Mouse (Mus musculus) 3T3-L1 (cell line): ENCODE measurements around the gene Prss41.
"Not testable (repeated sequence)": the region's sequence is repeated elsewhere in the genome, so short reads cannot be mapped to it uniquely, and the experiment has no call there.

Source experiments
- DNase-seq: peaks from one replicate; pipeline ENCODE4 v3.0.0-alpha.2; 2015; ENCODE audit warnings: low read depth, low spot score

Gene Prss41

DNA sequence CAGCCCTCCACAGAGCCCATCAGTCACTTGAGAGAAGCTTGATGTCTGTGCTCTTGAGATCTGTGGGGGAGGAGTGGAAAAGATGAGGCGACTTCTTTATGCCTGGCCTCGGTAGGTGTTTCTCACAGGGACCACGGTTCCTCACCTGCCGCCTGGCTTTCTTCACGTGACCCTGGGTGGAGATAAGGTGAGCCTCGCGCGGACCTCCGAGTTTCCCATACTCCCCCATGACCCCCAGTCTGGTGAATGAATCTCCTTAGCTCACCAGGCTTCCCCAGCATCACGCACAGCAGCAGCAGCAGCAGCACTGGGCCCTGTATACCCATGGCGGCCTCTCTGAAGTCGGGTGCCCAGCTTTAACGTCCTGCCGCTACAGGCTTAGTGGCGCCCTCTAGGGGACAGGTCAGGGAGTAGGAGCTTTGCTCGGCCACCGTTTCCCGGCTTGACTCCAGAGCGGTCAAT is at the start of gene Prss41, which contains the start of gene Prss32:
Prss41 (minus strand) TSS at position 361 of the 462 bp plus-strand sequence.
Prss32 (plus strand) TSS at position 44 of the 462 bp plus-strand sequence.
- DNase-seq: no peak

DNA sequence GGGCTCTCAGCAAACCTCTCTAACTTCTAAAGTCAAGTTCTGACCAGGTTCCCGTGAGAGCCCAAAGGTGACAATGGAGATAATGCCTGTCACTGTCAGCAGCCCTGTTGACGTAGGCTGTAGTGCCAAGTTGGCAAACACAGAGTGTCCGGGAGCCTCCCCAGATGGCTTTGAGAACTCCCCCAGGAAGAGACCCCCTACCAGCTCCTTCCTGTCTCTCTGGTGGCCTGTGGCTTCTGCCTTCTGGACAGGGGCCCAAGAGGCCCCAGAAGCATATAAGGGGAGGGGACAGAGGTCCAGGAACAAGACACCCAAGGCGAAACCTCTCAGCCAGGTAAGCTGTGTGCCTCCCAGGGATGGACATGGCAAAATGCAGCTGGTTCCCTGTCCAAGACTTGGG is 36.6 kb upstream of the Prss41 start, which contains the start of the genes Dcpp1 and Dcpp2:
Dcpp1 (plus strand) TSS at position 301 of the 400 bp plus-strand sequence.
Dcpp2 (plus strand) TSS at position 305 of the 400 bp plus-strand sequence.
- not testable (repeated sequence) for DNase-seq

DNA sequence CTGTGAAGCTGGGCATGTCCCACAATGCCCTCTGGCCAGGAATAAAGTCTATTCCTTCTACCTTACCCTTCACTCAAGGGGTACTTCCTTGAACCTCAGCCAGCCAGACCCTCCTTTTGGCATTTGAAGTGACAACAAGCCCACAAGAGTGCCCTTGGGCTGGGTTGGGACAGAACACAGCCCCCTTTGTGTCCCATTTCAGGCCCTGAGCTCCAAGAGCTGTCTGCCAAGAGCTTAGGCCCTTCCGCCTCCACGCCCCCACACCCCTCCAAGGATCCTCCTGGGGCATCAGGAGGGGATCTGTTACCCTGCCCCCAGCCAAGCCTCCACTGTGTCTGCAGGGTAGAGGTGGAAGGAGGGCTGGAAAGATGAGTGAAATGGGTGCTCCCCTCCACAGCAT is 33.2 kb upstream of the Prss41 start:
- no peak for DNase-seq

GRCm38 (mm10) chr17:23876741-23877140 is 32.8 kb upstream of the Prss41 start:
- DNase-seq: no peak

GRCm38 (mm10) chr17:23873884-23874856 is 30.2 kb upstream of the Prss41 start:
- DNase-seq: peak; percentile 86

GRCm38 (mm10) chr17:23868513-23868912 is 24.5 kb upstream of the Prss41 start:
- DNase-seq: no peak

DNA sequence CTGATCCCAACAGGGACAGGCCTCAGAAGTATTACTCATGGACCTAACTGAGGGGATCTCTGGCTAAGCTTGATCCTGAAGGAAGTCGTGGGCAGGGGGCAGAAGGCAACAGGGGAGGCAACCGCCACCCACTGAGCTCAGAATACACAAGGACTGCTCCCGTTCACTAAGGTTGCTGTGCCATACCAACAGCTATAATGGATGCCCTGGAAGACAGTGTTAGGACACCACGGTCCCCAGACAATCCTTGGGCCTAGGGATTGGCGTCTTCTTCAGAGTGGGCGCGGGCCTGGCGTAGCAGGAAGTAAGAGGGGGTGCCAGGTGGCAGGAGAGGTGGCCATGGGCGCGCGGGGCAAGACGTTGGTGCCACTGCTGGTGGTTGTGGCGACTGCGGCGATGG is 23.8 kb upstream of the Prss41 start, which contains the start of gene Prss21:
Prss21 (plus strand) TSS at position 301 of the 400 bp plus-strand sequence.
- DNase-seq: no peak

GRCm38 (mm10) chr17:23862926-23863325 is 19.0 kb upstream of the Prss41 start:
- no peak for DNase-seq

DNA sequence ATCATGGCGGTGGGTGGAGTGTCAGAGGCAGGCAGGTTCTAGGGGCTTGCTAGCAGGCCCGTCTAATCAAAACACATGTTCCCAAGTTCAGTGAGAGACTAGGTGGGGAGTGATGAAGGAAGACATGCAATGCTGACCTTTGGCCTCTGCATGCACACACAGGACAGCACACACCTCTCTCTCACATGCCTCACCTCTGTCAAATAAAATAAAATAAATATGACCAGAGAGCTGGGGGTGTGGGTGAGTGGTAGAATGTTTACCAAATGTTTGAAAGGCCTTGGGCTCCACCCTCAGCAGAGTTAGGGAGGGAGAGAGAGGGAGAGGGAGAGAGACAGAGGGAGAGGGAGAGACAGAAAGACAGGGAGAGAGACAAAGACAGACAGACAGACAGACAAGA is 13.9 kb upstream of the Prss41 start:
- DNase-seq: no peak

DNA sequence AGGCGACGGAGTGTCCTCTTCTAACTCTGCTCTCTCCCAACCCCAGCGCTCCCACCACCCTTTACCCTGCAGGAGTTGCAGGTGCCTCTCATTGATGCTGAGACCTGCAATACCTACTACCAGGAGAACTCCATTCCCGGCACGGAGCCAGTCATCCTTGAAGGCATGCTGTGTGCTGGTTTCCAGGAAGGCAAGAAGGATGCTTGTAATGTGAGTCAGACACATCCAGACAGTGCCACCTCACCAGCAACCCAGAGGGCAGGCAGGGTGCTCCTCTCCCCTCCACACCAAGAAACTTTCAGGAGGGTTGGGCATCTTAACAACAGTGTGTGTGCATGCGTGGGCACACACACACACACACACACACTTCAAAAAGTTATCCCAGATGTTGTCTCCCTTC is 13.2 kb upstream of the Prss41 start:
- peak; percentile 93 for DNase-seq

GRCm38 (mm10) chr17:23854229-23854765 is 10.3 kb upstream of the Prss41 start:
- peak; percentile 77 for DNase-seq

DNA sequence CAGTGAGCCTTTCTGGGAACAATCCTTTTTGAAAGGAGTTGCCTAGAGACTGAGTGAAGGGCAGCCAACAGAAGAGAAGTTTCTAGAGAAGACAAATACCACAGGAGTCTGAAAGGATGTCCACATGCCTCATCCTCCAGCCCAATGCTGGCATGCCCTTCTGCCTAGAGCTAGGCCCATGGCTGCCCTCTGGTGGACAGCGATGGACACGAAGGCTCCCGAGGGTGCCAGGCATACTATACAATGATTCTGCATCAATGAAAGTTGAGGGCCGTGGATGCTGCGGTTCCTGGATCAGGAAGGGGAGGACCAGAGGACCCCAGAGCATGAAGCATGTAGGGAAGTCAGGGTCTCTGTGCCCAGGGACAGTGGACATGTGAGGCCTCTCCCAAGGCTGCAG is 9.3 kb upstream of the Prss41 start:
- DNase-seq: peak; percentile 90

- DNase-seq: peak; percentile 95
These were observed 7.1 kb upstream of the Prss41 start for GRCm38 (mm10) chr17:23850853-23851749.

DNA sequence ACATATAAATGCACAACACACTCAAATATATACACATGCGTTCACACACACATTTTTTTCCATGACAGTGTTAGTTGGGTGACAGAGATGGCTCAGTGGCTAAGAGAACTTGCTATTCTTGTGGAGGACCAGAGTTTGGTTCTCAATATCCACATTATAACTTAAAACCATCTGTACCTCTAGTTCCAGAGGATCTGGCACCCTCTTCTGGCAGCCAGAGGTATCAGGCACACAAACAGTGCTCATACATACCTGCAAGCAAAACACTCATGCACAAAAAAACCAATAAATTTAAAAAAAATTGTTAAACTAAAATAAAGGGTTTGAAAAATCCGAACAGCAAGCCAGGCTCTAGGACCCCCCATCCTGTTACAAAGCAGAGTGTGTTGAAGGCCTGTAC is 6.1 kb upstream of the Prss41 start:
- DNase-seq: peak; percentile 29

DNA sequence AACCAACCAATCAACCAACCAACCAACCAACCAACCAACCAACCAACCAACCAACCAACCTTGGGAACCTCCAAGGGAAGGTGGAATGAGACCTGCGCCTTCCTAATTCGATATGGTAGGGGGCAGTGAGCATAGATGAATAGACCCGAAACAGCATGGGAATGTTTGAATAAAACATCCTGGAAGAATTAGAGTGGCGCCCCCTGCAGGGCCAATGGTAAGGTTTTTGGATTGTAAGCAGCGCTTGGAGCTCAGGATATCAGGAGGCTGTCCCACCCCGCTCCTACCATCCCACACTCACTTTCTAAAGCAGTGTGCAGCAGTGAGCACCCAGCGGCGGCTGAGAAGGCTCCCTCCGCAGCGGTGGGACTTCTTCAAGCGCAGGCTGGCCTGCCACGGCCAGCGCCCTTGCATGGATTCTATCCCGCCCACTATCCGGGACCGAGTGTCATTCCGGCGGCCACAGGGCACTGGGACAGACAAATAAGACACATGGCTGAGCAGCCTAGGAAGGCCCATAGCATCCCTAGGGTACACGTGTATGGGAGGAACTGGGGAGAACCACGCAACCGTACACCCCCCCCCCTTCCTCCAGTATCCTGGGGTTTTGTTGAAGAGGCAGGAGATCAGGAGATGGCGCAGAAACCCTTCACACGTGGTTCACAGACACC is 696 bp downstream of the Prss41 start:
- no peak for DNase-seq

GRCm38 (mm10) chr17:23841145-23841544 is 2.8 kb downstream of the Prss41 start:
- DNase-seq: peak; percentile 90

DNA sequence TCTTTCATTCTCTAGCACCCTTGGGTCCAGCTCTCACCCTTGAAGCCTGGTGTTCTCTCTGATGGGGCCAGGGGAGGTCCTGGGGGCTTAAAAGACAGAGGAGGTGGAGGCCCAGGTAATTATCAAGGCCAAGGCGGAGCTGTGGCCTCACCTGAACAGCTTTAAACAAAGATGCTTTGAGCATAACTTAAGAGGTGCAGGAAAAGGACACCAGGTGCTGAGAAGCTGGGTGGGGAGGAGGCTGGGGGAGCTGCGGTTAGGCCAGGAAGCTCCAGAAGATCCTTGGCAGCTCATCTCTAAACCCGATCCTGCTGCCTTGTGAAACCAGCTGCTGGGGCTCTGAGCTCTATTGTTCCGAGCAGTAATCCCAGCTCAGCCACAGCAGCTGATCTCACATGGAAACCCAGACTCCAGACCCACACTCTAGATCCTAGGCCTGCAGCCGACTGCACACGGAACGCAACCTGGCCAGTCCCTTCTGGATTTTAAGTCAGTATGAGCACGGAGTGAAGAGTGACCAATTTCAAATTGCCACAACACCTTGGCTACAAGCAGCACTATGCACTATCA is 7.9 kb downstream of the Prss41 start, which contains the start of gene Prss33:
Prss33 (minus strand) TSS at position 51 of the 570 bp plus-strand sequence.
- no peak for DNase-seq

- no peak for DNase-seq
These were observed 12.8 kb downstream of the Prss41 start for GRCm38 (mm10) chr17:23831201-23831600.

DNA sequence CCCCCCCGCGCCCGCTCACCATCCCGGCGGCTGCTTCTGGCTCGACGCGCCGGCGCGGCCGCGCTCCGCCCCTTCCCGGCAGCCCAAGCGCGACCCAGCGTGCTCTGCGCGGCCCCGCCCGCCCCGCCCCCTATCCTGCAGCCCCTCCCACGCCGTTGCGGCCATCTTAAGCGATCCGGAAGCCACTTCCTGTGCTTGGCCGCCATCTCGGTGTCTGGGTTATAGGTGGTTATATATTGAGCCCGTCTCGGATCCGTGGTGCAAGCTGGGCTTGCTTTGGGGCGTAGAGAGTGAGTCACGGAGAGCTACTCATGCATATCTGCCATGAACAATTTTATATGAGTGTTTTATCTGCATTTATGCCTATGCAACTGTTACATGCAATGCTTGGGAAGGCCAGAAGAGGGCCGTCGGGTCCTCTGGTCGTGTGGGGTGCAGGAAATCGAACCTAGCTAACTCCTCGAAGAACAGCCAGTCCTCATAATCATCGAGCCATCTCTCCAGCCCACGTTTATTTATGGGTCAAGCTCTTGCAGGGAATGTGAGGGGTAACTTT is 14.8 kb downstream of the Prss41 start, which contains the start of gene Elob:
Elob (minus strand) TSS at position 73 of the 556 bp plus-strand sequence.
- peak; percentile 95 for DNase-seq
